Comparison of ENCODE assay signal across 9 mouse cellular contexts in the genomic region with DNA sequence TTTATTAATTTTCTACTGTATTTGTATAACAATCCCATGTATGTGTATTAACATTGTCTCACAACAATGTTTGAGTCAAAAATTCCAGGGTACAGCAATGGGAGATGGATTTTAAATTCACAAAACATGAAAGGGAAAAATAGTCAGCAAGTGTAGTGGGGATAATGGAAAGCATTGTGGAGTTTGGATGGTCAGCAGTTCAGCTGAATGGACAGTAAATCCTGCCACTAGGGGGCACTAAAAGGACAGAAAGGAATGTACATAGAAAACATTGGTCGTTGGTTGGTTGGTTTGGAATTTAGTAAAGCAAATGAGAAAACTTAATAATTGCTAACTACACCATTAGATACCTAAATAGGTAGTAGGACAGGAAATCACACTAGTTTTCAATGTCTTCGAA.
DNase-seq lines count a peak whose midpoint lies in the region; ATAC-seq lines count a peak whose summit lies in the region.
"Had no signal": no experiment of that assay in that cellular context is flagged by ENCODE, and none has a peak within 500 bp of the region (broad histone marks: within the 10 kb centered on the region; RNA-seq: fewer than 3 reads in every experiment).

No protein-coding gene starts in this region.

- H3K27me3 ChIP-seq in forebrain, embryonic 14.5 days (replicated peaks; ENCODE audit: control insufficient read depth, insufficient read depth, low read length), result no peaks in the 10 kb centered on the region
- H3K27me3 ChIP-seq: heart, embryonic 15.5 days had no signal

- H3K9ac ChIP-seq in forebrain, embryonic 14.5 days (ENCODE audit: low read length), result no peak overlapping the region
- H3K9ac ChIP-seq: heart, embryonic 15.5 days had no signal

- H3K4me3 ChIP-seq in forebrain, embryonic 14.5 days (ENCODE audit: low read depth, low read length), result no peak overlapping the region
- H3K4me3 ChIP-seq: heart, embryonic 15.5 days had no signal

- no peaks in the 10 kb centered on the region for H3K36me3 ChIP-seq in forebrain, embryonic 14.5 days (ENCODE audit: control insufficient read depth, insufficient read depth, low read length)
- H3K36me3 ChIP-seq: heart, embryonic 15.5 days had no signal

- H3K4me2 ChIP-seq in forebrain, embryonic 14.5 days (ENCODE audit: low read length), result no peak overlapping the region
- H3K4me2 ChIP-seq: heart, embryonic 15.5 days had no signal

- H3K9me3 ChIP-seq in forebrain, embryonic 14.5 days (replicated peaks; ENCODE audit: control insufficient read depth, low read length), result no peaks in the 10 kb centered on the region
- H3K9me3 ChIP-seq: heart, embryonic 15.5 days had no signal

- H3K27ac ChIP-seq in forebrain, embryonic 14.5 days (ENCODE audit: low read depth, low read length), result no peak overlapping the region
- H3K27ac ChIP-seq: heart, embryonic 15.5 days had no signal

- peak; percentile 67 for ATAC-seq in forebrain, embryonic 14.5 days

- peak; percentile 2 for DNase-seq in heart, adult 8-10 months (ENCODE audit: low spot score)
- DNase-seq in heart, adult 11 months, result no peak
- DNase-seq in 416B (ENCODE audit: low read depth), result peak; percentile 38
- DNase-seq in adrenal gland, postnatal 25 days, result peak; percentile 10
- DNase-seq in forebrain, embryonic 14.5 days (ENCODE audit: low spot score), result peak; percentile 80
- peak; percentile 64 to 76 for DNase-seq in left cerebral cortex, postnatal 25 days (ENCODE audit: low spot score in 2 of 2)
- DNase-seq in right cerebral cortex, postnatal 25 days, result peak; percentile 7
- DNase-seq in thymus, postnatal 4 days, result no peak

- H3K4me1 ChIP-seq in forebrain, embryonic 14.5 days (ENCODE audit: control insufficient read depth, insufficient read depth, low read length), result no peaks in the 10 kb centered on the region
- H3K4me1 ChIP-seq: heart, embryonic 15.5 days had no signal

- WGBS in forebrain, embryonic 14.5 days, result 26% methylated on average over 2 of the region's 2 CpGs

- intact Hi-C loops in left cerebral cortex, postnatal 25 days (cut with DNase I), result loop anchor here (5.0 kb wide), 1 partner anchor 354 kb away; no protein-coding TSS in a partner anchor

Comparison
In these comparisons a context has a peak if more than half of its experiments do, and no peak if none do; other contexts are left out.
1. DNase-seq: peak in heart, adult 8-10 months (single experiment), 416B (single experiment), adrenal gland, postnatal 25 days (single experiment), forebrain, embryonic 14.5 days (single experiment), left cerebral cortex, postnatal 25 days (2 of 2) and right cerebral cortex, postnatal 25 days (single experiment); none in heart, adult 11 months (single experiment) and thymus, postnatal 4 days (single experiment).